Mouse (Mus musculus): ENCODE data around the gene Clpp.

- TF ChIP-seq CTCF (IDR thresholded peaks at IDR 0.05; ENCODE audit: insufficient read depth, low read length) (no peak), POLR2A (IDR thresholded peaks at IDR 0.05; ENCODE audit: borderline replicate concordance, extremely low read depth, low read depth, low read length) (no peak)
These were observed 16.0 kb upstream of the Clpp start for GRCm38 (mm10) chr17:56973956-56974707.

All from lung, adult 2 months (tissue).